Mouse (Mus musculus) megakaryocyte progenitor cell, adult 5-6 weeks (primary cell): ENCODE measurements around the gene Zfp867. TPM values are rescaled to one million over a fixed set of nuclear protein-coding genes. Genes with fewer than 3 reads are reported as not detected.
A peak's percentile ranks its signal among the peaks of the same experiment; 100 is the strongest.

ENCODE experiments used
- ATAC-seq: replicated peaks from 2 replicates; pipeline ENCODE4 v1.8.0; 2016; ENCODE audit warnings: mild to moderate bottlenecking, moderate TSS enrichment, inconsistent platforms; ENCODE audit not compliant: poor library complexity
- total RNA-seq, 2 experiments: library from RNA; stranded (forward) in 1 of 2; stranded (reverse) in 1 of 2; fragments of 157-497, 149-512 nt in 1 of 2; fragments of 200-1000 nt in 1 of 2; gene quantifications; 2 replicates each; pipeline versions ENCODE4 v1.2.3 to v1.2.4; 2015 to 2017

Gene Zfp867
- total RNA-seq, 2 experiments from 2014 or later: 0.58 to 1.8 TPM

- no peak for ATAC-seq
Measured at GRCm38 (mm10) chr11:59460459-59460858, 11.8 kb downstream of the Zfp867 start.

- no peak for ATAC-seq
Measured at GRCm38 (mm10) chr11:59458973-59459372, 13.3 kb downstream of the Zfp867 start.

GRCm38 (mm10) chr11:59456891-59457290 is 15.4 kb downstream of the Zfp867 start:
- no peak for ATAC-seq

DNA sequence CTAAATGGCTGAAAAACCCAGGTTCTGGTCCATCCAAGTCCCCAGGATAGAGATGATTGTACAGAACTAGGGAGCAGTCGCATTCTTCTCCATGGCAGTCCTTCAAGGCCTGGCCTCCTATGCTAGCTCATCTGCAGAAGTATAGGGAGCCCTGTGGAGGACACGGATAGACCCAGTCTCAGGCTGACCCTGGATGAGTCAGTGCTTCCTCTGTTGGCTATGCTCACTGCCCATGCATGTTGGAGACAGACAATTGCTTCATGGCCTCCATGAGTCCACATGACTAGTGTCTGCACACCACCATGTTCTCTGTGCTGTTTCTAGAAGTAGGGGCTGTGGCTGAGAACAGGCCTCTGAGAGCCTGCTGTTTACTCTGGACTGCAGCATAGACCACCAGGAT is 15.9 kb downstream of the Zfp867 start:
- no peak for ATAC-seq

DNA sequence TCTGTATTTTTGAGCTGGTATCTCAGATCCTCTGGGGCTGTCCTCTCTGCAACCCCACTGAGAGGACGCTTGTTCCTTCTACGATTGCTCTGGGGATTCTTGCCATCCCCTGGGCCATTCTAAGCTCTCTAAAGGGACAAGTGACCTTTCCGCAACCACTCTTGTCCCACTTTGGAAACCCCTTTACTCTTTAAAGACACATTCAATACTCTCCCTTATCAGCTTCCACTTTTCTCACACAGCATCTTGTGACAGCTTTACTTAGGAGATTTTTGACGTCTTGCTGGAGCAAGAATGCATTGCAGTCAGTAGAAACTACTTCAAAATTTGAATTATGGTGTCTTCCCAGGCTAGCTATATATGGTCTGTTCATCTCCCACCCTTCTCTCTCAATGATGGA is 21.2 kb downstream of the Zfp867 start, which contains the start of gene Snap47:
Gene Snap47, minus strand, starts transcription at position 101 of the 400 bp plus-strand sequence.
- no peak for ATAC-seq

DNA sequence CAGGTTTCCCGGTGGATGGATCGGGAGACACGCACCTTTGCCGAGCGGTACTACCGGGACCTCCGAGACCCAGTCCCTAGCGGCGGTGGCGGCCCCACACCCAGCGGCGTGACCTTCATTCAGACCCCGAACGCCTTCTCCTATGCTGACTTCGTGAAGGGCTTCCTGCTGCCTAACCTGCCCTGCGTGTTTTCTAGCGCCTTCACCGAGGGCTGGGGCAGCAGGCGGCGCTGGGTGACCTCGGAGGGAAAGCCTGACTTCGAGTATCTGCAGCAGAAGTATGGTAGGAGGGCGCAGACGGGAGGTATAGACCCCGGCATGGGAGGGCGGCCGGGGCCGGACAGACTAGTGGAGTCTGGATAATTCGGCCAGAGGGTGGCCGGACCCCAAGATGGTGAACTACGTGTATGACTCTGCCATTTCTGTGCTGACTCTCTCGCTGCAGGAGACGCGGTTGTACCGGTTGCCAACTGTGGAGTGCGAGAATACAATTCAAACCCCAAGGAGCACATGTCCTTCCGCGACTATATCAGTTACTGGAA is 22.0 kb downstream of the Zfp867 start:
- ATAC-seq: peak; percentile 69

DNA sequence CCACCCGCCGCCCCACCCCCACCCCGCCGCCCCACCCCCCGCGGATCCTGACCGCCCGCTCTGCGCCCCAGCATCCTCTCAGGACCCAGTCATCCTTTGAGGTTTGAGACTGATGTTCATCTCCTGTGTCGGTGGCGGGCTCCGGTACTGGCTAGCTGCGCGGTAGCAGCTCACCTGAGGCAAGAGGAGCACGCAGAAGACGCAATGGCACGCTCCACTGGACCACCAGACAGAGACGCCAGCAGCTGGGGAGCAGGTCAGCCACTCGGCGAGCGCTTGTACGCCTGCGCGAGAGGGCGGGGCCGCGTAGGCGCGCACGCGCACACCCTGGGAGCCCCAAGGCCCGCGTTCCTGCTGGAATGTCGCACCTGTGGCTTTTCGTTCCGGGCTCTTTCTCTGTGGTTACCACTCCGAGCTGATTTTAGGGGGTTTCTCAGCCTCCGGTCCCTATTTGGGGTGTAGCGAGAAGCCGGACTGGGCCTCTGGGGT is 22.5 kb downstream of the Zfp867 start, which contains the start of gene Jmjd4:
Gene Jmjd4, plus strand, starts transcription at position 305 of the 489 bp plus-strand sequence.
- ATAC-seq: peak; percentile 82

- no peak for ATAC-seq
Measured at GRCm38 (mm10) chr11:59443102-59443501, 29.2 kb downstream of the Zfp867 start.

GRCm38 (mm10) chr11:59437954-59438353 is 34.3 kb downstream of the Zfp867 start:
- ATAC-seq: no peak

GRCm38 (mm10) chr11:59432261-59432660 is 40.0 kb downstream of the Zfp867 start:
- ATAC-seq: no peak

DNA sequence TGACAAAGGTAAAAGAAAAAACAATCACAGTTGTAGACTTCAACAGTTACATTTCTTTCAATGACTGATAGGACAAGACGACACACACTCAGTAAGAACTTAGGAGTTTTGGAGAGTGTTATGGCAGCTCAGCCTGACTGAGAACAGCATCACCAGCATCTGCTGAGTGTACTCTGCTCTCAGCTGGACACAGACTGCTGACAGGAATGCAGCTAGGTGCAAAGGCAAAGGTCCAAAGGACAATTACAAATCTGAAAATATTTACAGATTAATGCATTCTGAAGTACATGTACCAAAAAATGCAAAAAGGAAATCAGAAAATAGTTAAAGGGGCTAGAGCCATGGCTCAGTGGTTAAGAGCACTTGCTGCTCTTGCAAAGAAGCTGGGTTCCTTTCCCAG is 42.3 kb downstream of the Zfp867 start:
- no peak for ATAC-seq

GRCm38 (mm10) chr11:59428057-59428660 is 44.1 kb downstream of the Zfp867 start:
- no peak for ATAC-seq

DNA sequence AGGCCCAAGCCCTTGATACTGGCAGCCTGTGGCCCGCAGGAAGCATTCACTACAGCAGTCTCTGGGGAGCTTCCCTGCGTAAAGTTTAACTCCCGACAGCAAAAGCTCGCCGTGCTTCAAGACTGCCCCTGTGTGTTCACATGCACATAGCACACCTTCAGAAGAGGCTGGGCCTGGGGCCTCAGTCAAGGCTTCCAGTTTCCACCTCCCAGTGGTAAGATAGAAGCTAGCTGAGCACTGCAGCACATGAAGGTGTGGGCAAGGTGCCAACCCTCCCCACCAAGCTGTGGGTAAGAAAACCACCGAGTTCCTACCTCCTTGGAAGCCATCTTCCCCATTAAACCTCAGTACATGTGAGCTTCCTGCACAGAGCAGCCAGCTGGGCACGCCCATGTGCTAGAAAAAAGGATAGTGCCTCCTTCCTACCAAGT is 46.6 kb downstream of the Zfp867 start:
- peak; percentile 64 for ATAC-seq

- no peak for ATAC-seq
Measured at GRCm38 (mm10) chr11:59423010-59423588, 49.2 kb downstream of the Zfp867 start.

- peak; percentile 10 for ATAC-seq
Measured at GRCm38 (mm10) chr11:59421967-59422366, 50.3 kb downstream of the Zfp867 start.

- peak; percentile 58 for ATAC-seq
Measured at GRCm38 (mm10) chr11:59421436-59421835, 50.8 kb downstream of the Zfp867 start.

- ATAC-seq: peak; percentile 83
Measured at GRCm38 (mm10) chr11:59418708-59419107, 53.6 kb downstream of the Zfp867 start.

DNA sequence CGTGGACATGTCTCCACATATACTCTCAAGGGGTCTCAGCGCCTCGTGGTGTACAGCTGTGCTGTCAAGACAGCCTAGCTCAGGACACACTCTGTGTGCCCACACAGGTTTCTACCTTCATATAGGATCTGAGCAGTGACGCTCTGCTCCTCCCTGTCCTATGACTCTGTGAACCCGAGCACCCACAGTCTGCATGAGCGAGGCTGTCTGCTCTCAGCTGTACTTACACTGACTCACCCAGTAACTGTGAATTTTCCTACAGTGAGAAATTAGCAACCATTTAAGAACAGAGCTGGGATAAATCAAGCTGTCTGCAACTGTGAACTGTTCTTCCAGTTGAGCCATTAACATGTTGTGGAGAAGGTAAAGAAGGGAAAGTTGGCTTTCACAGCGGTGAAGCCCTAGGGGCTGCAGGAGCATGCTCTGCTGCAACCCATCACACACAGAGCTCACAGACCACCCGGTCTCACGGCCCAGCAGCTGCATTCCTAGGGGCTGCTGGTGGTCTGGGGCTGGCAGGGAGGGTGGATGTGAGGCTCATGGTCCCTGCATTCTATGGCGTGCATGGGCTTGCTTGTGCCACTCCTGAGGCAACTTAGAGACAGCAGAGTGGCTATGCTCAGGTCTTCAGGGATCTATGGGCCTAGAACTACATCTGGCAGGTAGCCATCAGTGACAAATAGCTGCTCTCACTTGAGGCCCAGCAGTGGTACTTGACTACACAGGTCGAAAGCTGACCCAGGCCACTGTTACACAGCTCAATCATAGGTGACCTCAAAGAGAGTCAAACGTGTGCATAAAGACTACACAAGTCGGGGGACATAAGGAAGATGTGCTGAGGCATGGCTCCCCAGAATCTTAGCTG is 59.0 kb downstream of the Zfp867 start:
- ATAC-seq: no peak

DNA sequence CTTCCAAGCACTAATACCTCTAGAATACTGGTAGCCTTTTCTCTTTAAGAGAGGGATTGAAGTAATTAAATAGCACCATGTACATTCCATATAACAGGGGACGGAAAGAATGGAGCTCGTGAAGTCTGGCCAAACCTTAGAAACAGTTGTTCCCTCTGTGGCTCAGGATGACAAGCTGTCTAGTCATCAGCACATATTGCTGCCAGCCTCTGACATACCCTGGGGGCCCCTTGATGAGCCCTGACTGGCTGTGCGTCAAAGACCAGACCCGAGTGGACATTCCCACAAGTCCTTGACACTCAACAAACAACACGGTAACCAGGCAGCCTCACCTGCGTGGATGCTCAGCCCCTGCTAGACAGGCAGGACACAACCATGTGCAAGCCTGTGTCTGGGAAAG is 60.2 kb downstream of the Zfp867 start:
- ATAC-seq: no peak
